8 mouse cellular contexts compared by ENCODE assay signal in genomic region chr17:24894061-24894994, GRCm38 (mm10). TPM values are rescaled to one million over a fixed set of nuclear protein-coding genes. Genes with fewer than 3 reads are reported as not detected.
DNase-seq lines count a peak whose midpoint lies in the region; ATAC-seq lines count a peak whose summit lies in the region.

No protein-coding gene starts in this region.

- no peak for DNase-seq in kidney, postnatal 10 days
- DNase-seq in Muller cell, postnatal 12 days (ENCODE audit: inconsistent ontology term), result peak; percentile 8
- DNase-seq in liver, embryonic 13.5 days, result no peak
- DNase-seq in frontal cortex, adult 2 months (ENCODE audit: extremely low spot score in 1 of 2, low spot score in 1 of 2), result no peak
- no peak for DNase-seq in left cerebral cortex, adult 18-20 months (ENCODE audit: low spot score in 2 of 2)
- no peak for DNase-seq in left cerebral cortex, postnatal 14 days (ENCODE audit: low spot score in 2 of 2)

- peak; percentile 5; the same call in 1 of the 2 replicates for ATAC-seq in kidney, embryonic 14.5 days (ENCODE audit: low FRiP score, low TSS enrichment)
- ATAC-seq in forebrain, embryonic 13.5 days, result peak; percentile 3; the same call in 1 of the 2 replicates
- peak; percentile 26 for ATAC-seq in liver, embryonic 13.5 days (ENCODE audit: low read depth)

- peak overlapping the region; percentile 92 for H3K4me2 ChIP-seq in kidney, embryonic 14.5 days (replicated peaks; ENCODE audit: low read depth, low read length)
- H3K4me2 ChIP-seq in forebrain, embryonic 13.5 days, result peak overlapping the region; percentile 99
- H3K4me2 ChIP-seq in liver, embryonic 13.5 days, result peak overlapping the region; percentile 96

- peak overlapping the region; percentile 93 for H3K9ac ChIP-seq in kidney, embryonic 14.5 days (ENCODE audit: low read depth, low read length)
- peak overlapping the region; percentile 92 for H3K9ac ChIP-seq in forebrain, embryonic 13.5 days
- peak overlapping the region; percentile 95 for H3K9ac ChIP-seq in liver, embryonic 13.5 days

- no peaks in the 10 kb centered on the region for H3K9me3 ChIP-seq in kidney, embryonic 14.5 days (ENCODE audit: control insufficient read depth, low read length)
- H3K9me3 ChIP-seq in forebrain, embryonic 13.5 days (replicated peaks), result no peaks in the 10 kb centered on the region
- no peaks in the 10 kb centered on the region for H3K9me3 ChIP-seq in liver, embryonic 13.5 days (replicated peaks)

- H3K27me3 ChIP-seq in kidney, embryonic 14.5 days (ENCODE audit: control insufficient read depth, insufficient read depth, low read length), result no peaks in the 10 kb centered on the region
- H3K27me3 ChIP-seq in forebrain, embryonic 13.5 days, result no peaks in the 10 kb centered on the region
- no peaks in the 10 kb centered on the region for H3K27me3 ChIP-seq in liver, embryonic 13.5 days

- 10% methylated on average over 31 of the region's 31 CpGs for WGBS in kidney, embryonic 14.5 days
- 11% methylated on average over 31 of the region's 31 CpGs for WGBS in forebrain, embryonic 13.5 days
- WGBS in liver, embryonic 13.5 days (ENCODE audit: insufficient replicate concordance), result 6% methylated on average over 31 of the region's 31 CpGs

- peak overlapping the region; percentile 79; the same call in 1 of the 2 replicates for H3K27ac ChIP-seq in kidney, embryonic 14.5 days (ENCODE audit: low read depth, low read length)
- peak overlapping the region; percentile 84 for H3K27ac ChIP-seq in forebrain, embryonic 13.5 days
- H3K27ac ChIP-seq in liver, embryonic 13.5 days, result peak overlapping the region; percentile 90

- intact Hi-C loops in left cerebral cortex, postnatal 14 days (cut with DNase I), result no loop called here

- peaks cover 61% of the 10 kb centered on the region for H3K36me3 ChIP-seq in kidney, embryonic 14.5 days (ENCODE audit: control insufficient read depth, insufficient read depth, low read length)
- peaks cover 68% of the 10 kb centered on the region for H3K36me3 ChIP-seq in forebrain, embryonic 13.5 days (ENCODE audit: poor library complexity, severe bottlenecking)
- H3K36me3 ChIP-seq in liver, embryonic 13.5 days, result peaks cover 73% of the 10 kb centered on the region

- peaks cover 22% of the 10 kb centered on the region for H3K4me1 ChIP-seq in kidney, embryonic 14.5 days (ENCODE audit: control insufficient read depth, insufficient read depth, low read length)
- H3K4me1 ChIP-seq in forebrain, embryonic 13.5 days, result peaks cover 46% of the 10 kb centered on the region
- H3K4me1 ChIP-seq in liver, embryonic 13.5 days (replicated peaks), result peaks cover 62% of the 10 kb centered on the region

- peak overlapping the region; percentile 83 for H3K4me3 ChIP-seq in kidney, embryonic 14.5 days (ENCODE audit: low read length)
- peak overlapping the region; percentile 92 for H3K4me3 ChIP-seq in forebrain, embryonic 13.5 days
- peak overlapping the region; percentile 95 for H3K4me3 ChIP-seq in liver, embryonic 13.5 days (replicated peaks)

RNA-seq across cellular contexts. Expression of gene Eme2, which starts 0.6 kb away (rescaled TPM):
- polyA plus RNA-seq in kidney, embryonic 14.5 days (2014; fragmentation: Nextera tagmentation; extraction: Ambion mirVana), result 18.2 and 25.2 TPM in 2 replicates
- 31.3 and 36.5 TPM in 2 replicates for polyA plus RNA-seq in forebrain, embryonic 13.5 days (2015; fragmentation: Nextera tagmentation; extraction: Ambion mirVana)
- 13.8 and 14.6 TPM in 2 replicates for polyA plus RNA-seq in liver, embryonic 13.5 days (2015; fragmentation: Nextera tagmentation; extraction: Ambion mirVana)
- 63.7 and 67.9 TPM in 2 replicates for polyA plus RNA-seq in frontal cortex, adult 2 months (2012; rRNA removed)
- 10 to 100 TPM; 47.5 to 51.1 TPM for total RNA-seq in left cerebral cortex, adult 18-20 months (2021)
- total RNA-seq in left cerebral cortex, postnatal 14 days (2021), result 10 to 100 TPM; 58.1 to 61.6 TPM

RNA-seq across cellular contexts. Expression of gene Mrps34, which starts 0.6 kb away (rescaled TPM):
- polyA plus RNA-seq in kidney, embryonic 14.5 days (2014; fragmentation: Nextera tagmentation; extraction: Ambion mirVana), result 102 and 111 TPM in 2 replicates
- polyA plus RNA-seq in forebrain, embryonic 13.5 days (2015; fragmentation: Nextera tagmentation; extraction: Ambion mirVana), result 81.4 and 85.4 TPM in 2 replicates
- 84.2 TPM in 2 replicates for polyA plus RNA-seq in liver, embryonic 13.5 days (2015; fragmentation: Nextera tagmentation; extraction: Ambion mirVana)
- 111 and 127 TPM in 2 replicates for polyA plus RNA-seq in frontal cortex, adult 2 months (2012; rRNA removed)
- total RNA-seq in left cerebral cortex, adult 18-20 months (2021), result 10 to 100 TPM; 69.0 to 72.9 TPM
- total RNA-seq in left cerebral cortex, postnatal 14 days (2021), result 10 to 100 TPM; 67.5 to 73.1 TPM

RNA-seq across cellular contexts. Expression of gene Nme3, which starts 2.0 kb away (rescaled TPM):
- polyA plus RNA-seq in kidney, embryonic 14.5 days (2014; fragmentation: Nextera tagmentation; extraction: Ambion mirVana), result 84.6 and 99.5 TPM in 2 replicates
- 72.1 and 80.8 TPM in 2 replicates for polyA plus RNA-seq in forebrain, embryonic 13.5 days (2015; fragmentation: Nextera tagmentation; extraction: Ambion mirVana)
- polyA plus RNA-seq in liver, embryonic 13.5 days (2015; fragmentation: Nextera tagmentation; extraction: Ambion mirVana), result 65.6 and 66.8 TPM in 2 replicates
- polyA plus RNA-seq in frontal cortex, adult 2 months (2012; rRNA removed), result 76.8 and 81.6 TPM in 2 replicates
- total RNA-seq in left cerebral cortex, adult 18-20 months (2021), result 10 to 100 TPM; 51.8 to 54.1 TPM
- 10 to 100 TPM; 40.3 to 44.6 TPM for total RNA-seq in left cerebral cortex, postnatal 14 days (2021)

RNA-seq across cellular contexts. Expression of gene Spsb3, which starts 7.9 kb away (rescaled TPM):
- 32.1 and 36.8 TPM in 2 replicates for polyA plus RNA-seq in kidney, embryonic 14.5 days (2014; fragmentation: Nextera tagmentation; extraction: Ambion mirVana)
- polyA plus RNA-seq in forebrain, embryonic 13.5 days (2015; fragmentation: Nextera tagmentation; extraction: Ambion mirVana), result 64.3 and 67.4 TPM in 2 replicates
- 37.9 and 38.4 TPM in 2 replicates for polyA plus RNA-seq in liver, embryonic 13.5 days (2015; fragmentation: Nextera tagmentation; extraction: Ambion mirVana)
- 69.1 and 78.1 TPM in 2 replicates for polyA plus RNA-seq in frontal cortex, adult 2 months (2012; rRNA removed)
- total RNA-seq in left cerebral cortex, adult 18-20 months (2021), result 10 to 100 TPM; 60.3 to 60.7 TPM
- total RNA-seq in left cerebral cortex, postnatal 14 days (2021), result 10 to 100 TPM; 53.5 to 55.5 TPM

RNA-seq across cellular contexts. Expression of gene Nubp2, which starts 8.2 kb away (rescaled TPM):
- 57.1 and 61.8 TPM in 2 replicates for polyA plus RNA-seq in kidney, embryonic 14.5 days (2014; fragmentation: Nextera tagmentation; extraction: Ambion mirVana)
- 68.5 and 76.9 TPM in 2 replicates for polyA plus RNA-seq in forebrain, embryonic 13.5 days (2015; fragmentation: Nextera tagmentation; extraction: Ambion mirVana)
- 89.3 and 93.2 TPM in 2 replicates for polyA plus RNA-seq in liver, embryonic 13.5 days (2015; fragmentation: Nextera tagmentation; extraction: Ambion mirVana)
- polyA plus RNA-seq in frontal cortex, adult 2 months (2012; rRNA removed), result 29.0 and 31.4 TPM in 2 replicates
- total RNA-seq in left cerebral cortex, adult 18-20 months (2021), result 10 to 100 TPM; 30.4 to 31.0 TPM
- 10 to 100 TPM; 35.7 to 37.4 TPM for total RNA-seq in left cerebral cortex, postnatal 14 days (2021)
